Mouse (Mus musculus) lung, adult 2 months (tissue): Measurements from ENCODE around the gene H2afy2.

Experiments
- CTCF ChIP-seq: fragments of 200-500 bp; IDR thresholded peaks from 2 replicates; pipeline ENCODE4 v1.5.1; 2011; ENCODE audit warnings: mild to moderate bottlenecking, low read length, control low read depth; ENCODE audit not compliant: insufficient read depth
- POLR2A ChIP-seq: fragments of 200-500 bp; IDR thresholded peaks from 2 replicates; pipeline ENCODE4 v1.6.1; 2011; ENCODE audit warnings: low read depth, mild to moderate bottlenecking, control low read depth, low read length, borderline replicate concordance; ENCODE audit errors: extremely low read depth

GRCm38 (mm10) chr10:61831251-61831650 is 47.3 kb upstream of the H2afy2 start:
- TF ChIP-seq CTCF, result no peak
- TF ChIP-seq POLR2A, result no peak
